Mouse (Mus musculus) c-Kit-negative CD71-positive TER-119-positive erythroid progenitor cells, embryonic 14.5 days (primary cell): ENCODE data around the gene Mycl.

Experiments
- DNase-seq: peaks from one replicate; pipeline ENCODE4 v3.0.0-alpha.2; 2013; ENCODE audit warnings: low read depth, low spot score

The Mycl gene

GRCm38 (mm10) chr4:123014501-123015282, 19.2 kb downstream of the Mycl start:
- no peak for DNase-seq

- peak; percentile 81 for DNase-seq
Observed at GRCm38 (mm10) chr4:123016451-123016957, 21.1 kb downstream of the Mycl start, which contains the start of gene Trit1. Gene Trit1, plus strand, starts transcription at chr4:123016597.

GRCm38 (mm10) chr4:123021591-123021990, 26.1 kb downstream of the Mycl start:
- DNase-seq, result no peak

GRCm38 (mm10) chr4:123022896-123023295, 27.4 kb downstream of the Mycl start:
- DNase-seq, result no peak

GRCm38 (mm10) chr4:123025418-123025817, 30.0 kb downstream of the Mycl start:
- DNase-seq, result no peak

- no peak for DNase-seq
Observed at GRCm38 (mm10) chr4:123026161-123026560, 30.7 kb downstream of the Mycl start.

GRCm38 (mm10) chr4:123026597-123026996, 31.1 kb downstream of the Mycl start:
- no peak for DNase-seq

- DNase-seq, result no peak
Observed at GRCm38 (mm10) chr4:123034841-123035240, 39.4 kb downstream of the Mycl start.

- DNase-seq, result no peak
Observed at GRCm38 (mm10) chr4:123035636-123036035, 40.2 kb downstream of the Mycl start.

GRCm38 (mm10) chr4:123036710-123037109, 41.3 kb downstream of the Mycl start:
- DNase-seq, result no peak

- DNase-seq, result no peak
Observed at GRCm38 (mm10) chr4:123041131-123041530, 45.7 kb downstream of the Mycl start.

- DNase-seq, result no peak
Observed at GRCm38 (mm10) chr4:123043858-123044257, 48.4 kb downstream of the Mycl start.

- DNase-seq, result no peak
Observed at GRCm38 (mm10) chr4:123044842-123045241, 49.4 kb downstream of the Mycl start.

- no peak for DNase-seq
Observed at GRCm38 (mm10) chr4:123046300-123046699, 50.8 kb downstream of the Mycl start.

- DNase-seq, result no peak
Observed at GRCm38 (mm10) chr4:123050681-123051211, 55.3 kb downstream of the Mycl start.
